In genomic region chr19:6847841-6848517, GRCm38 (mm10) we compare ENCODE assay signal across 9 mouse cellular contexts. TPM values are rescaled to one million over a fixed set of nuclear protein-coding genes. Genes with fewer than 3 reads are reported as not detected.
DNase-seq lines count a peak whose midpoint lies in the region; ATAC-seq and TF ChIP-seq lines count a peak whose summit lies in the region.
"Had no signal": no experiment of that assay in that cellular context is flagged by ENCODE, and none has a peak within 500 bp of the region (broad histone marks: within the 10 kb centered on the region; RNA-seq: fewer than 3 reads in every experiment).

No protein-coding gene starts in this region.

- H3K27me3 ChIP-seq in heart, postnatal 0 days (ENCODE audit: control insufficient read depth, insufficient read depth, low read length) = peaks cover 55% of the 10 kb centered on the region
- H3K27me3 ChIP-seq in liver, embryonic 15.5 days = peaks cover 47% of the 10 kb centered on the region
- H3K27me3 ChIP-seq: CH12.LX had no signal

- no peak for TF ChIP-seq EP300 in heart, postnatal 0 days (IDR thresholded peaks at IDR 0.05; ENCODE audit: low read depth)

- H3K4me3 ChIP-seq in gastrocnemius, adult 2 months = peak overlapping the region; percentile 54
- 0 out of 2 replicates have a peak overlapping the region, but pooled peaks have one; percentile 8 for H3K4me3 ChIP-seq in heart, postnatal 0 days (ENCODE audit: low read depth, low read length)
- no peak overlapping the region for H3K4me3 ChIP-seq in liver, embryonic 15.5 days (replicated peaks)

- intact Hi-C loops in gastrocnemius, adult 2 months (cut with DNase I) = no loop called here

- ATAC-seq in heart, postnatal 0 days (ENCODE audit: insufficient read depth, low read depth) = no peak; the same call in 1 of the 2 replicates
- no peak for ATAC-seq in liver, embryonic 15.5 days (ENCODE audit: insufficient read depth)

- no peak for DNase-seq in gastrocnemius, adult 2 months
- no peak for DNase-seq in gastrocnemius, postnatal 25 days
- DNase-seq in cerebellum, adult 8-10 months = peak; percentile 40
- no peak for DNase-seq in heart, postnatal 0 days (ENCODE audit: low spot score)
- no peak for DNase-seq in spleen, postnatal 36 days (ENCODE audit: low spot score in 2 of 2)
- DNase-seq in spleen, postnatal 4 days (ENCODE audit: low spot score in 2 of 2) = no peak
- no peak for DNase-seq in left cerebral cortex, adult 8-10 months (ENCODE audit: low spot score in 2 of 2)

- H3K27ac ChIP-seq in gastrocnemius, adult 2 months = no peak overlapping the region
- no peak overlapping the region for H3K27ac ChIP-seq in heart, postnatal 0 days (ENCODE audit: low read depth)
- H3K27ac ChIP-seq in liver, embryonic 15.5 days (replicated peaks) = no peak overlapping the region

- no peaks in the 10 kb centered on the region for H3K36me3 ChIP-seq in heart, postnatal 0 days (replicated peaks; ENCODE audit: control insufficient read depth, insufficient read depth, low read length)
- no peaks in the 10 kb centered on the region for H3K36me3 ChIP-seq in liver, embryonic 15.5 days (replicated peaks)

- TF ChIP-seq CTCF in gastrocnemius, adult 2 months (IDR thresholded peaks at IDR 0.05) = no peak
- TF ChIP-seq CTCF in heart, postnatal 0 days (IDR thresholded peaks at IDR 0.05; ENCODE audit: low read depth) = no peak

- WGBS in heart, postnatal 0 days = 8% methylated on average over 31 of the region's 31 CpGs
- WGBS in liver, embryonic 15.5 days (ENCODE audit: insufficient replicate concordance) = 58% methylated on average over 31 of the region's 31 CpGs

- peak overlapping the region; percentile 39 for H3K4me2 ChIP-seq in heart, postnatal 0 days (ENCODE audit: low read depth, low read length)
- H3K4me2 ChIP-seq in liver, embryonic 15.5 days = 0 out of 2 replicates have a peak overlapping the region, but pooled peaks have one; percentile 3

- no peaks in the 10 kb centered on the region for H3K9me3 ChIP-seq in heart, postnatal 0 days (replicated peaks; ENCODE audit: control insufficient read depth, low read length)
- H3K9me3 ChIP-seq in liver, embryonic 15.5 days (replicated peaks) = no peaks in the 10 kb centered on the region

- H3K9ac ChIP-seq in heart, postnatal 0 days (replicated peaks; ENCODE audit: low read depth, low read length) = no peak overlapping the region
- H3K9ac ChIP-seq in liver, embryonic 15.5 days = no peak overlapping the region

- H3K4me1 ChIP-seq in heart, postnatal 0 days (ENCODE audit: control insufficient read depth, insufficient read depth) = peaks cover 4% of the 10 kb centered on the region; the same call in 1 of the 2 replicates
- H3K4me1 ChIP-seq in liver, embryonic 15.5 days (replicated peaks) = no peaks in the 10 kb centered on the region

RNA-seq across cellular contexts. Expression of gene Rps6ka4, which starts 7.5 kb away (rescaled TPM):
- 1 to 10 TPM; 9.3 to 9.4 TPM for total RNA-seq in gastrocnemius, adult 2 months (2021)
- total RNA-seq in gastrocnemius, postnatal 25 days (2021) = 1 to 10 TPM; 6.7 to 7.2 TPM
- 16.6 and 30.3 TPM in 2 replicates for total RNA-seq in heart, postnatal 0 days (2014; rRNA removed; ENCODE audit: low replicate concordance)
- 12.4 and 13.4 TPM in 2 replicates for polyA plus RNA-seq in heart, postnatal 0 days (2015; fragmentation: Nextera tagmentation; extraction: Ambion mirVana)
- polyA plus RNA-seq in liver, embryonic 15.5 days (2015; fragmentation: Nextera tagmentation; extraction: Ambion mirVana) = 6.3 TPM in 2 replicates
- 10 to 100 TPM; 41.9 to 59.0 (median 49.0) TPM for total RNA-seq in left cerebral cortex, adult 8-10 months (2022)

RNA-seq across cellular contexts. Expression of gene Ccdc88b, which starts 10.0 kb away (rescaled TPM):
- total RNA-seq in gastrocnemius, adult 2 months (2021) = under 1 TPM; 0.46 to 0.59 TPM
- under 1 TPM; 0.40 to 0.41 TPM for total RNA-seq in gastrocnemius, postnatal 25 days (2021)
- total RNA-seq in heart, postnatal 0 days (2014; rRNA removed; ENCODE audit: low replicate concordance) = 0.11 and 2.7 TPM in 2 replicates
- polyA plus RNA-seq in heart, postnatal 0 days (2015; fragmentation: Nextera tagmentation; extraction: Ambion mirVana) = 0.08 and 0.36 TPM in 2 replicates
- polyA plus RNA-seq in liver, embryonic 15.5 days (2015; fragmentation: Nextera tagmentation; extraction: Ambion mirVana) = 2.5 and 2.8 TPM in 2 replicates
- total RNA-seq in left cerebral cortex, adult 8-10 months (2022) = 1 to 10 TPM; 4.6 to 6.3 (median 5.8) TPM
